8 mouse cellular contexts compared by ENCODE assay signal in the genomic region with DNA sequence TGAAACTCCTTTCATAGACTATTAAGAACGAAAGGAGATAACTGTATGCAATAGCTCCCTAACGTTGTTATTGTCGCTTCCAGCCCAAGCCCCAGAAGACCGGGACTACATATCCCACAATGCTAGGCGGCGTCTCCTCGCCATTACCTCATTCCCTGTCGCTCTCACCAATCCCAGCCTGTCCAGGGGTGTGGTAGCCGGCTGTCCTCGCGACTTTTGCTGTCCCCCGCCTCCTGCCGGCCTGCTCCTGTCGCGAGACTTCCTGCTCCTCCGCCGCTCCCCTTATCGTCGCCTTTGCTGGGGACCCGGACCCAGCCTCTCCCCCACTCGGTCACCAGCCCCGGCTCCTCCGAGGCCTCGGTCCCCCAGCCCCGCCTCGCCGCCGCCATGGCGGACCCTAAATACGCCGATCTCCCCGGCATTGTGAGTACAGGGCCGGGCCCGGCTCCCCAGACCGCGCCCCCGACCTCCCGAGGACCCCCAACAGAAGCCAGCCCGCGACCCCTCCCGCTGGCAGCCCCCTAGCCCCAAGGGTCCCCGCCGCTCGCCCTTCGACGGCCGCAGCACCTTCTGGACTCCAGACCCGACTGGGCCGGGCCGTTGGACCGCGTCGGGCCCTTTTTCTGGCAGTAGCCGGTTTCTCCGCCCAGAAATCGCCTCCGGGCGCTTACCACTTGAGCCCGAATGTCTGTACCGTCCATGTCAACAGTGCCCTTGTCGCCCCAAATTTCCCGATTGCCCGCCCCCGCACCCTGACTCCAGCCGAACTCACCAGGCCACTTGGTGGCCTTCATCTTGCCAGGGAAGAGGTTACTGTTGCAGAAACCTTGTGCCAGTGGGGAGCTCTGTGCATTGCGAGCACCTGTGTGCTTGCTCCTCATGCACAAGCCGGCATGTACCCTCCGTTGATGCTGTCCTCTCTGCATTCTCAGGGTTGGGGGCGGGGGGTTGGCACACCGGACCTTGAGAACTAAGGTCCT. TPM values are rescaled to one million over a fixed set of nuclear protein-coding genes. Genes with fewer than 3 reads are reported as not detected.
A peak's percentile ranks its signal among the peaks of the same experiment; 100 is the strongest.
DNase-seq lines count a peak whose midpoint lies in the region; ATAC-seq and TF ChIP-seq lines count a peak whose summit lies in the region.

A gene (plus strand): TSS at position 257 of the 980 bp plus-strand sequence.

- no peak for TF ChIP-seq CTCF in MEL (IDR thresholded peaks at IDR 0.05 in 2 of 3, conservative IDR thresholded peaks at IDR 0.05 in 1 of 3; ENCODE audit: control insufficient read depth in 1 of 3, insufficient read depth in 1 of 3, low read depth in 2 of 3, low read length in 3 of 3, poor library complexity in 1 of 3, severe bottlenecking in 1 of 3)
- 0 out of 2 replicates have a peak, but pooled peaks have one; percentile 23 for TF ChIP-seq CTCF in lung, postnatal 0 days (IDR thresholded peaks at IDR 0.05)

- peaks cover 18% of the 10 kb centered on the region for H3K79me2 ChIP-seq in MEL (ENCODE audit: control insufficient read depth, insufficient read depth, low read length, poor library complexity)

- no peak for TF ChIP-seq EP300 in MEL (IDR thresholded peaks at IDR 0.05; ENCODE audit: low read depth in 1 of 2, low read length in 2 of 2)
- peak; percentile 19; the same call in 1 of the 2 replicates for TF ChIP-seq EP300 in lung, postnatal 0 days (IDR thresholded peaks at IDR 0.05)

- peak within 1 kb of the TSS; percentile 49 for H3K27ac ChIP-seq in MEL (ENCODE audit: control insufficient read depth, low read depth, low read length)
- H3K27ac ChIP-seq in hindbrain, embryonic 10.5 days: peak within 1 kb of the TSS; percentile 98
- H3K27ac ChIP-seq in lung, postnatal 0 days (ENCODE audit: low read length): peak within 1 kb of the TSS; percentile 94

- no peaks in the 10 kb centered on the region for H3K9me3 ChIP-seq in MEL (replicated peaks; ENCODE audit: insufficient read depth, low read length)
- no peaks in the 10 kb centered on the region for H3K9me3 ChIP-seq in hindbrain, embryonic 10.5 days
- H3K9me3 ChIP-seq in lung, postnatal 0 days (ENCODE audit: low read length): no peaks in the 10 kb centered on the region

- peak; percentile 87 for ATAC-seq in frontal cortex, adult (ENCODE audit: low TSS enrichment)
- ATAC-seq in lung, postnatal 0 days: peak; percentile 99

- H3K4me1 ChIP-seq in MEL (ENCODE audit: control insufficient read depth in 1 of 2, insufficient read depth in 2 of 2, low read length in 2 of 2): peaks cover 0 to 21% of the 10 kb centered on the region in 2 experiments
- peaks cover 58% of the 10 kb centered on the region for H3K4me1 ChIP-seq in hindbrain, embryonic 10.5 days (replicated peaks)
- H3K4me1 ChIP-seq in lung, postnatal 0 days (ENCODE audit: insufficient read depth, low read depth, low read length): peaks cover 4% of the 10 kb centered on the region; the same call in 1 of the 2 replicates

- H3K4me2 ChIP-seq in lung, postnatal 0 days (replicated peaks; ENCODE audit: low read depth, low read length): peak within 1 kb of the TSS; percentile 60

- TF ChIP-seq POLR2A in MEL (IDR thresholded peaks at IDR 0.05; ENCODE audit: control insufficient read depth in 1 of 2, insufficient read depth in 1 of 2, low read depth in 1 of 2, low read length in 2 of 2, poor library complexity in 1 of 2): peak; percentile 80 to 87

- peaks cover 5 to 12% of the 10 kb centered on the region in 2 experiments; a peak in 3 of 4 replicates for H3K36me3 ChIP-seq in MEL (ENCODE audit: control insufficient read depth in 1 of 2, insufficient read depth in 2 of 2, low read length in 2 of 2)
- peaks cover 33% of the 10 kb centered on the region for H3K36me3 ChIP-seq in hindbrain, embryonic 10.5 days
- no peaks in the 10 kb centered on the region for H3K36me3 ChIP-seq in lung, postnatal 0 days (ENCODE audit: insufficient read depth, low read length)

- no peak for TF ChIP-seq RAD21 in MEL (IDR thresholded peaks at IDR 0.05; ENCODE audit: low read depth, low read length)

- DNase-seq in MEL (ENCODE audit: low read depth, low spot score): peak; percentile 98
- peak; percentile 91 for DNase-seq in cerebellum, adult 8-10 months
- peak; percentile 95 for DNase-seq in hindbrain, embryonic 10.5 days (ENCODE audit: low spot score)
- peak; percentile 97 for DNase-seq in layer of hippocampus, adult 9-11 months
- DNase-seq in lung, postnatal 0 days (ENCODE audit: low spot score): peak; percentile 100
- DNase-seq in ovary, postnatal 14 days (ENCODE audit: low spot score): peak; percentile 82
- DNase-seq in thymus, postnatal 14 days: peak; percentile 90

- H3K9ac ChIP-seq in MEL (ENCODE audit: control insufficient read depth, low read depth, low read length, poor library complexity, severe bottlenecking): peak within 1 kb of the TSS; percentile 95
- H3K9ac ChIP-seq in lung, postnatal 0 days (replicated peaks; ENCODE audit: low read depth): peak within 1 kb of the TSS; percentile 100

- peak within 1 kb of the TSS; percentile 70 to 84 for H3K4me3 ChIP-seq in MEL (ENCODE audit: control insufficient read depth in 1 of 2, insufficient read depth in 1 of 2, low read depth in 2 of 2, low read length in 2 of 2)
- peak within 1 kb of the TSS; percentile 96 for H3K4me3 ChIP-seq in hindbrain, embryonic 10.5 days
- H3K4me3 ChIP-seq in lung, postnatal 0 days (ENCODE audit: low read depth, low read length): peak within 1 kb of the TSS; percentile 95

- no peaks in the 10 kb centered on the region for H3K27me3 ChIP-seq in MEL (ENCODE audit: control insufficient read depth in 1 of 2, insufficient read depth in 2 of 2, low read length in 2 of 2)
- H3K27me3 ChIP-seq in hindbrain, embryonic 10.5 days (ENCODE audit: insufficient read depth, poor library complexity, severe bottlenecking): peaks cover 38% of the 10 kb centered on the region
- peaks cover 7% of the 10 kb centered on the region; the same call in 1 of the 2 replicates for H3K27me3 ChIP-seq in lung, postnatal 0 days (replicated peaks; ENCODE audit: insufficient read depth, low read length)

- under 1% methylated on average over 70 of the region's 70 CpGs for WGBS in hindbrain, embryonic 10.5 days
- WGBS in lung, postnatal 0 days: under 1% methylated on average over 66 of the region's 70 CpGs

TF ChIP-seq in MEL, 35 proteins besides CTCF, POLR2A, EP300 and RAD21 (continues in another document):
- TF ChIP-seq CHD1 (IDR thresholded peaks at IDR 0.05; ENCODE audit: low read depth, low read length) (no peak), MAFK (IDR thresholded peaks at IDR 0.05; ENCODE audit: borderline replicate concordance, low read depth, low read length) (no peak), UBTF (IDR thresholded peaks at IDR 0.05; ENCODE audit: borderline replicate concordance, insufficient read depth, low read depth, low read length) (no peak), MAZ (IDR thresholded peaks at IDR 0.05; ENCODE audit: low read depth, low read length) (no peak; the same call in 1 of the 2 replicates), JUND (IDR thresholded peaks at IDR 0.05; ENCODE audit: low read depth, low read length) (no peak), SMC3 (IDR thresholded peaks at IDR 0.05; ENCODE audit: low read depth, low read length) (no peak), BHLHE40 (IDR thresholded peaks at IDR 0.05; ENCODE audit: borderline replicate concordance, low read depth, low read length) (no peak), GABPA (IDR thresholded peaks at IDR 0.05; ENCODE audit: low read depth, low read length) (no peak), RCOR1 (IDR thresholded peaks at IDR 0.05; ENCODE audit: low read depth, low read length) (no peak), ZC3H11A (IDR thresholded peaks at IDR 0.05; ENCODE audit: low read depth, low read length) (no peak), ZNF384 (IDR thresholded peaks at IDR 0.05; ENCODE audit: low read depth, low read length) (no peak), POLR2AphosphoS2 (IDR thresholded peaks at IDR 0.05; ENCODE audit: low read length) (peak; percentile 72; the same call in 1 of the 2 replicates), E2F4 (IDR thresholded peaks at IDR 0.05; ENCODE audit: borderline replicate concordance, low read depth, low read length) (no peak), MAX (IDR thresholded peaks at IDR 0.05; ENCODE audit: low read length) (0 out of 2 replicates have a peak, but pooled peaks have one; percentile 10), NELFE (IDR thresholded peaks at IDR 0.05; ENCODE audit: low read depth, low read length) (peak; percentile 90), ZMIZ1 (IDR thresholded peaks at IDR 0.05; ENCODE audit: low read depth, low read length) (peak; percentile 70; the same call in 1 of the 2 replicates), CHD2 (IDR thresholded peaks at IDR 0.05; ENCODE audit: low read length) (peak; percentile 98), TAL1 (IDR thresholded peaks at IDR 0.05; ENCODE audit: low read length) (no peak), MYC (IDR thresholded peaks at IDR 0.05; ENCODE audit: low read depth, low read length) (no peak), TBP (IDR thresholded peaks at IDR 0.05; ENCODE audit: low read depth, low read length) (peak; percentile 68; the same call in 1 of the 2 replicates), KAT2A (conservative IDR thresholded peaks at IDR 0.05; ENCODE audit: low read depth, low read length) (peak; percentile 86), ELF1 (IDR thresholded peaks at IDR 0.05; ENCODE audit: low read depth, low read length) (peak; percentile 28), TCF12 (IDR thresholded peaks at IDR 0.05; ENCODE audit: low read depth, low read length) (peak; percentile 37; the same call in 1 of the 2 replicates), POLR2AphosphoS5 (IDR thresholded peaks at IDR 0.05; ENCODE audit: borderline replicate concordance, low read depth, low read length) (no peak), SIN3A (IDR thresholded peaks at IDR 0.05; ENCODE audit: low read length) (peak; percentile 86), NRF1 (IDR thresholded peaks at IDR 0.05; ENCODE audit: insufficient read depth, low read depth, low read length, poor library complexity, severe bottlenecking) (peak; percentile 10; the same call in 1 of the 2 replicates), MEF2A (IDR thresholded peaks at IDR 0.05; ENCODE audit: extremely low read depth, insufficient replicate concordance, low read depth, low read length, poor library complexity, severe bottlenecking) (no peak), MYB (IDR thresholded peaks at IDR 0.05; ENCODE audit: low read depth, low read length) (no peak), USF2 (IDR thresholded peaks at IDR 0.05; ENCODE audit: borderline replicate concordance in 1 of 2, insufficient read depth in 1 of 2, low read depth in 1 of 2, low read length in 2 of 2) (no peak)

RNA-seq across cellular contexts. Expression of the gene that starts here (rescaled TPM):
- total RNA-seq in MEL (2012; rRNA removed): 223 and 240 TPM in 2 replicates
- polyA plus RNA-seq in MEL (2012; ENCODE audit: insufficient read depth in 1 of 2, insufficient read length in 2 of 2, low read depth in 1 of 2, low replicate concordance in 2 of 2, missing spikeins in 1 of 2): 100 to 1,000 TPM in 1 of 2 experiments, not detected in 1; 297 TPM
- polyA plus RNA-seq in hindbrain, embryonic 10.5 days (2016; fragmentation: Nextera tagmentation; extraction: Ambion mirVana): 222 and 255 TPM in 2 replicates
- polyA plus RNA-seq in lung, postnatal 0 days (2015; fragmentation: Nextera tagmentation; extraction: Ambion mirVana): 198 and 204 TPM in 2 replicates

Comparison
In these comparisons a context has a peak if more than half of its experiments do, and no peak if none do; other contexts are left out.
1. Peak in every context shown above with its lines: DNase-seq, ATAC-seq, H3K4me3 ChIP-seq and H3K27ac ChIP-seq.